Mouse (Mus musculus) intestine, postnatal 0 days (tissue): Measurements from ENCODE around the gene Srrm4. TPM values are rescaled to one million over a fixed set of nuclear protein-coding genes. Genes with fewer than 3 reads are reported as not detected.

ENCODE experiments used
- ATAC-seq: fragments of 200-750 bp; cut with Nextera tagmentation; 2 replicates; pipeline ENCODE4 v1.8.0; 2017; ENCODE audit warnings: mild to moderate bottlenecking, moderate TSS enrichment, moderate library complexity
- H3K27ac ChIP-seq: fragments of 300-500 bp; sonication (generic); 2 replicates; pipeline ENCODE4 v1.5.1; 2014; ENCODE audit warnings: mild to moderate bottlenecking, low read depth, low read length, moderate library complexity
- H3K27me3 ChIP-seq: fragments of 300-500 bp; sonication (generic); replicated peaks from 2 replicates; pipeline ENCODE4 v1.6.1; 2014; ENCODE audit warnings: low read length, mixed read lengths; ENCODE audit not compliant: control insufficient read depth, insufficient read depth
- H3K36me3 ChIP-seq: fragments of 300-500 bp; sonication (generic); 2 replicates; pipeline ENCODE4 v1.6.1; 2014; ENCODE audit warnings: mild to moderate bottlenecking, moderate library complexity; ENCODE audit not compliant: control insufficient read depth, insufficient read depth
- H3K4me1 ChIP-seq: fragments of 300-500 bp; sonication (generic); replicated peaks from 2 replicates; pipeline ENCODE4 v1.6.1; 2014; ENCODE audit warnings: antibody characterized with exemption, low read length, mixed read lengths; ENCODE audit not compliant: control insufficient read depth, insufficient read depth
- H3K4me2 ChIP-seq: fragments of 300-500 bp; sonication (generic); replicated peaks from 2 replicates; pipeline ENCODE4 v1.6.1; 2014; ENCODE audit warnings: low read depth, mild to moderate bottlenecking, moderate library complexity
- H3K4me3 ChIP-seq: fragments of 300-500 bp; sonication (generic); 2 replicates; pipeline ENCODE4 v1.5.1; 2014; ENCODE audit warnings: low read depth, low read length
- H3K9ac ChIP-seq: fragments of 300-500 bp; sonication (generic); 2 replicates; pipeline ENCODE4 v1.6.1; 2014; ENCODE audit warnings: mild to moderate bottlenecking, low read depth, low read length
- H3K9me3 ChIP-seq: fragments of 300-500 bp; sonication (generic); 2 replicates; pipeline ENCODE4 v1.6.1; 2016; ENCODE audit warnings: mixed run types; ENCODE audit not compliant: control insufficient read depth
- CTCF ChIP-seq: sonication (generic); IDR thresholded peaks from 2 replicates; pipeline ENCODE4 v1.5.1; 2016; ENCODE audit warnings: low read depth, mild to moderate bottlenecking, control low read depth, antibody characterized with exemption, moderate library complexity
- WGBS: fragments of 180-500 bp; shearing (Covaris S2); extraction: QIAGEN DNeasy Blood & Tissue Kit; methylation state at CpG from one replicate; pipeline ENCODE4 v1.1.7; 2014; 5-methylcytosine and 5-hydroxymethylcytosine counted together
- polyA plus RNA-seq: library from polyadenylated mRNA; unstranded; fragments of >200 nt; fragmentation: Nextera tagmentation; extraction: Ambion mirVana; gene quantifications from 2 replicates; pipeline ENCODE4 v1.2.1, GENCODE M21; 2015

Gene Srrm4
- polyA plus RNA-seq, 1 experiment from 2014 or later = 0.52 TPM

DNA sequence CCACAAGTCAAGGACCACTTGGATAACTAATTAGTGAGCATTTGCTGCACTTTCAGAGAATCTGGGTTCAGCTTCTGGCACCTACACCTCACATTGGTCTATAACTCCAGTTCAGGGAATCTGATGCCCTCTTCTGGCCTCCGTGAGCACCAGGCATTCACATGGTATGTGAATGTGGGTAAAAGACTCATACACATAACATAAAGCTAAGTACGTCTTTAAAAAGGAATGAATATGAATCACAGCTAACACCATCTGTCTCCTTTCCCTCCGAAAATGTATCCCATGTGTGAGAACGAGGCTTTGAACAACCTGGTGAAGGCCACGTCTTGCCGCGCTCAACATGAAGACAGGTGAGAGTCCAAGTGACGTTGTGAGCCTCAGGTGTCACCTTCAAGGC lies 12.1 kb downstream of the Srrm4 start:
- no peak overlapping the region for H3K4me3 ChIP-seq
- H3K9ac ChIP-seq = no peak overlapping the region
- no peak overlapping the region for H3K27ac ChIP-seq
- no peak for ATAC-seq
- no peaks in the 10 kb centered on the region for H3K9me3 ChIP-seq
- H3K27me3 ChIP-seq = no peaks in the 10 kb centered on the region
- H3K4me1 ChIP-seq = no peaks in the 10 kb centered on the region
- no peak overlapping the region for H3K4me2 ChIP-seq
- no peak for TF ChIP-seq CTCF
- WGBS = 84% methylated on average over 8 of the region's 8 CpGs
- no peaks in the 10 kb centered on the region for H3K36me3 ChIP-seq

DNA sequence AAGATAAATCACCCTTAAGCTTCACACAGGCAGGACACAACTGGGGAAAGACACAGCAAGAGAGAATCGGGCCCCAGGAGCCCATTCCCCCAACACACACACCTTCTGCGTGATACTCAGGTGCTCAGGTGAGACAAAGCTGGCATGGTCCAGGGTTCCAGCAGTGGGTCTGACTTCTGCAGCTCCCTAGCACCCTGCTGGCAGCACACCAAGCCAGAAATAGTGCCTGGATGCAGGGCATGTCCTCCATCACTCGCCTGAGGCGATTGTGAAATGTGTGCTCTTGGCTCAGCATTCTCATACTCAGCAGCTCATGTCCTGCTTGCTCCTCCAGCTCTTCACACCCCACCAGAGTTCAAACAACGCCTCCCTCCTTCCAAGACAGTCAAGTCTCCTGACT lies 14.5 kb downstream of the Srrm4 start:
- TF ChIP-seq CTCF = no peak
- 82% methylated on average over 5 of the region's 5 CpGs for WGBS
- Histone ChIP-seq H3K9ac (no peak overlapping the region), H3K4me3 (no peak overlapping the region), H3K27me3 (no peaks in the 10 kb centered on the region), H3K27ac (no peak overlapping the region), H3K4me1 (no peaks in the 10 kb centered on the region), H3K4me2 (no peak overlapping the region), H3K9me3 (no peaks in the 10 kb centered on the region), H3K36me3 (no peaks in the 10 kb centered on the region)
- no peak for ATAC-seq

DNA sequence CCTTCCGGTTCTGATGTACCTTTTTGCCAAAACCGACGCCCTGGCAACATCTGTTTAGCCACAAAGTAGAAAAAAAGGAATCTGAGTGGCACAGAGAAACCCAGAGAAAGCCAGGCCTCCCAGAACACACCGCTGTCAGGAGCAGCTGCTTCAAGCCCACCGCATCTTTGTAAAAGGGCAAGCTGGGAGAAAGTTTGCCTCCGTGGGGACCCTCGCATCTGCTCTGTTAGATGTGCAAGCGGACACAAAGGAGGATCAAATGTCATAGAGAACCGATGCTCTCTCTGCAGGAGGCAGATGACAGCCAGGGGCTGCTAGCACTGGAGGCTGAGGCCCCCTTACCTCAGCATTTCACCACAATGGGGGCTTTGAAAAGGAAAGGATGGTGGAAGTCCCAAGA lies 18.3 kb downstream of the Srrm4 start:
- no peak overlapping the region for H3K27ac ChIP-seq
- no peaks in the 10 kb centered on the region for H3K36me3 ChIP-seq
- H3K27me3 ChIP-seq = no peaks in the 10 kb centered on the region
- no peak for ATAC-seq
- H3K9me3 ChIP-seq = no peaks in the 10 kb centered on the region
- WGBS = 56% methylated on average over 9 of the region's 9 CpGs
- no peak overlapping the region for H3K4me3 ChIP-seq
- no peak overlapping the region for H3K4me2 ChIP-seq
- H3K9ac ChIP-seq = no peak overlapping the region
- no peaks in the 10 kb centered on the region for H3K4me1 ChIP-seq
- no peak for TF ChIP-seq CTCF

DNA sequence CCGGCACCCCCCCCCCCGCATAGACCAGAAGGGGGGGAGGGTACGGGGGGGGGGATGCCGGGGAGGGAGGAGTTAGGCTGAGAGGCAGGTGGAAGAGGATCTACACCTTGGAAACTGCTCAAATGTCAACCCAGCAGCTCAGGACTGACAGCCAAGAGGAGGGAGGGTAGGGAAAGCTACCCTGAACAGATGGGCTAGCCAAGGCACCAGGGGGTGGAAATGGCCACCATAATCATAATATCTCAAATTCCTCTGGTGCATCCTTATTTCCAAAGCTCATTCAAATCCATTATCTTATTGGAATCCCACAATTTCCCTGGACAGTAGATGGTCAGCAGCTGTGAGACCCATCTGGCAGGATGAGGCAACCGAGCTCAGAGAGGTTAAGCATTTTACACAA lies 19.7 kb downstream of the Srrm4 start:
- TF ChIP-seq CTCF = no peak
- Histone ChIP-seq H3K36me3 (no peaks in the 10 kb centered on the region), H3K27me3 (no peaks in the 10 kb centered on the region), H3K4me1 (no peaks in the 10 kb centered on the region), H3K9ac (no peak overlapping the region), H3K4me2 (no peak overlapping the region), H3K4me3 (no peak overlapping the region), H3K9me3 (no peaks in the 10 kb centered on the region), H3K27ac (no peak overlapping the region)
- 70% methylated on average over 1 of the region's 5 CpGs for WGBS
- no peak for ATAC-seq

DNA sequence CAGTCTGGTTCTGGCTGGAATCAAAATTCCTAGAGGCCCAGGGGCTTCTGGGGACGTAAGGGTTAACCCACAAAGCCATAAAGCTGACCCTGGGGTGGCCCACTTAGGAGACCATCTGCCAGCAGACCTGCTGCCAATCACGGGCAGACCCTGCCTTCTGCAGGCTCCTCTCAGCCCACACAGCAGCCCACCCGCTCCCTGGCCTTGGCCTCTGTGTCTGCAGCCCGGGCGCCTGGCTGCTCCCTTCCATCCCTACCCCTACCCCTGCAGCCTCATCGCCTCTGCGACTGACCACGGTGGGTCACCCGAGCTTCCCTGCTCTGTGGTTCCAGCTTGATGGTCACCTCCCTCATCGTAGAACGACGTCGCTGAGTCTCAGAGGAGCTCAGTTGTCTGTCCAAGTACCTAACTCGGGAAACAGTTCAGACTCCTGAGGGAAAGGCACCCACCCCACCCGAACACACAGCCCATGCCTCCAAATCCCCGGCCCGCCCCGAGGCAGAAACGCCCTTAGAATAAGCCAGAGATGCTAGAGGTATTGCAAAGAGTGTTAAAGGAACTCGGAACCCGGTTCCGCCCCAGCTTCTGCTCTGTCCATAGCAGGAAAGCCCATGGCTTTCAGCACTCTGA lies 20.3 kb downstream of the Srrm4 start:
- no peak overlapping the region for H3K4me2 ChIP-seq
- no peak for TF ChIP-seq CTCF
- no peak overlapping the region for H3K9ac ChIP-seq
- no peak overlapping the region for H3K4me3 ChIP-seq
- H3K9me3 ChIP-seq = no peaks in the 10 kb centered on the region
- no peak overlapping the region; the same call in 1 of the 2 replicates for H3K27ac ChIP-seq
- no peaks in the 10 kb centered on the region for H3K4me1 ChIP-seq
- H3K36me3 ChIP-seq = no peaks in the 10 kb centered on the region
- WGBS = 19% methylated on average over 22 of the region's 22 CpGs
- no peak for ATAC-seq
- no peaks in the 10 kb centered on the region for H3K27me3 ChIP-seq

DNA sequence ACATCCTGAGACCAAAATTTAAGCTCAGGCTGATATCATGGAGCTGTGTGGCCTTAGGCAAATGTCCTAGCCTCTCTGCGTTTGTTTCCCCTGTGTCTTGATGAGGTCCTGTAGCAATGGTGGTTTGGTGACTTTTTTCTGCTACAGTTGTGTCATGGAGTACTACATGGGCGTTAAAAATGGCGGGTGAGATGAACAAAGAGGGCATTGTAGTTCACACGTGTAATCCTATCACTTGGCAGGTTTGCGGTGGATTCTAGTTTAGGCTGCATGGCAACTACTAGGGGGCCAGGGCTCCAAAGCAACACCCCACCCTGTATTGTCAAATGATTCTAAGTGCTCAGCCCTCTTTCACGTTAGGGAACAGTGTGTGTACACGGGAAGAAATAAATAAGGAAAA lies 21.1 kb downstream of the Srrm4 start:
- TF ChIP-seq CTCF = no peak
- Histone ChIP-seq H3K9ac (no peak overlapping the region), H3K27ac (no peak overlapping the region), H3K4me1 (no peaks in the 10 kb centered on the region), H3K4me3 (no peak overlapping the region), H3K36me3 (no peaks in the 10 kb centered on the region), H3K9me3 (no peaks in the 10 kb centered on the region), H3K27me3 (no peaks in the 10 kb centered on the region), H3K4me2 (no peak overlapping the region)
- no peak for ATAC-seq
- WGBS = 68% methylated on average over 7 of the region's 7 CpGs

DNA sequence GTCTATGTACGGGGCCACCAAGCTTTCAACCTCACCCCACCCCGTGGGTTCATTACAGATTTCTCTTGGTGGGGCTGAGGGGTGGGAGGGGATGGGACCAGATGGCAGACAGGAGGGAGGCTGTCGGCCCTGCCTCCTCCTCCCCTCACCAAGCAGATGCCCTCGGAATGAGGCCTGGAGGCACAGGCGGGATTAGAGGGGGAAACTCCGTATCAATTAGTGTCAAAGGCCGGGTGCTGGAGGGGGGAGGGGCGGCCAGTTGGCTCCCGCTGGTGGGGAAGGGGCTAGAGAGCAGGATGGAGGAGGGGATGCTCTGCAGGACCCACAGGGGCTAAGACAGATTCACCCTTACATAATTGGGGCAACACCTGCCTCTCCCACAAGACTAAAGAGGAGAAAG lies 22.0 kb downstream of the Srrm4 start:
- H3K4me2 ChIP-seq = no peak overlapping the region
- H3K4me3 ChIP-seq = no peak overlapping the region
- H3K27me3 ChIP-seq = no peaks in the 10 kb centered on the region
- WGBS = 9% methylated on average over 9 of the region's 9 CpGs
- ATAC-seq = no peak; the same call in 1 of the 2 replicates
- no peak overlapping the region for H3K9ac ChIP-seq
- no peaks in the 10 kb centered on the region for H3K36me3 ChIP-seq
- H3K9me3 ChIP-seq = no peaks in the 10 kb centered on the region
- H3K27ac ChIP-seq = no peak overlapping the region
- TF ChIP-seq CTCF = no peak
- no peaks in the 10 kb centered on the region for H3K4me1 ChIP-seq
